7 mouse cellular contexts compared by ENCODE assay signal in the genomic region with DNA sequence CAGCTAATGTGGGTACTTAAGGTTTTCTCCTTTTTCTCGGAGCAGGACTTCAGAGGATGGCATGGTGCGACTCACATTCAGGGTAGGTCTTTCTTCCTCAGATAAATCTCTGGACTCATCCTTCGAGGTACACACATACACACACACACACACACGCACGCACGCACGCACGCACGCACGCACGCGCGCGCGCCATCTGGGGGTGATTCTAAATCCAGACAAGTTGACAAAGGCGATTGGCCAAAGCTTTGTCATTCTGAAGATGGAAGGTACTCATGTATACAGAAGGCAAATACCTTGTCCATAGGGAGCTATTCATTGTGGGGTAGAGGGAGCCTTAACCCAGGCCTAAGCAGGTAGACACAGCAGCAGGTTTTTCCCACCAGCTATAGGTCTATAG.
DNase-seq lines count a peak whose midpoint lies in the region; ATAC-seq and TF ChIP-seq lines count a peak whose summit lies in the region.

No protein-coding gene starts in this region.

- H3K4me1 ChIP-seq in forebrain, embryonic 12.5 days, result peaks cover 14% of the 10 kb centered on the region
- peaks cover 12% of the 10 kb centered on the region; the same call in 1 of the 2 replicates for H3K4me1 ChIP-seq in liver, adult 2 months (ENCODE audit: control insufficient read depth, insufficient read depth, low read length)

- H3K9me3 ChIP-seq in forebrain, embryonic 12.5 days, result no peaks in the 10 kb centered on the region

- peak overlapping the region; percentile 77; the same call in 1 of the 2 replicates for H3K27ac ChIP-seq in forebrain, embryonic 12.5 days
- H3K27ac ChIP-seq in liver, adult 2 months (replicated peaks; ENCODE audit: insufficient read depth, low read depth, low read length), result no peak overlapping the region

- no peaks in the 10 kb centered on the region for H3K79me2 ChIP-seq in liver, adult 2 months (ENCODE audit: control insufficient read depth, insufficient read depth, low read length)

- DNase-seq in thymus, postnatal 0 days (ENCODE audit: low spot score), result peak; percentile 16
- no peak for DNase-seq in thymus, postnatal 36 days
- no peak for DNase-seq in liver, adult 2 months (ENCODE audit: extremely low read depth, low read depth, low spot score)
- peak; percentile 15 for DNase-seq in yolk sac, embryonic 10.5 days (ENCODE audit: low spot score)
- no peak for DNase-seq in right cerebral cortex, postnatal 36 days (ENCODE audit: low spot score in 2 of 2)
- DNase-seq in urinary bladder, postnatal 14 days (ENCODE audit: low spot score), result no peak

- 83% methylated on average over 16 of the region's 16 CpGs for WGBS in forebrain, embryonic 12.5 days
- 92% methylated on average over 16 of the region's 16 CpGs for WGBS in liver, adult 2 months

- ATAC-seq in forebrain, embryonic 12.5 days (ENCODE audit: low FRiP score), result no peak

- no peak for TF ChIP-seq CTCF in liver, adult 2 months (IDR thresholded peaks at IDR 0.05; ENCODE audit: low read depth, low read length)

- no peak for TF ChIP-seq POLR2A in liver, adult 2 months (IDR thresholded peaks at IDR 0.05; ENCODE audit: extremely low read depth, insufficient read depth, low read length)

- no peak overlapping the region for H3K9ac ChIP-seq in forebrain, embryonic 12.5 days
- peak overlapping the region; percentile 13; the same call in 1 of the 2 replicates for H3K9ac ChIP-seq in liver, adult 2 months (ENCODE audit: low read depth, low read length)

- H3K27me3 ChIP-seq in forebrain, embryonic 12.5 days, result no peaks in the 10 kb centered on the region
- H3K27me3 ChIP-seq in liver, adult 2 months (ENCODE audit: control insufficient read depth, insufficient read depth, low read length), result no peaks in the 10 kb centered on the region

- no peaks in the 10 kb centered on the region for H3K36me3 ChIP-seq in forebrain, embryonic 12.5 days (replicated peaks)
- no peaks in the 10 kb centered on the region for H3K36me3 ChIP-seq in liver, adult 2 months (ENCODE audit: control insufficient read depth, insufficient read depth, low read length)

- no peak overlapping the region for H3K4me3 ChIP-seq in forebrain, embryonic 12.5 days (replicated peaks)
- no peak overlapping the region for H3K4me3 ChIP-seq in liver, adult 2 months (ENCODE audit: insufficient read depth, low read depth, low read length)

- H3K4me2 ChIP-seq in forebrain, embryonic 12.5 days, result peak overlapping the region; percentile 56

Comparison
In these comparisons a context has a peak if more than half of its experiments do, and no peak if none do; other contexts are left out.
1. DNase-seq: peak in thymus, postnatal 0 days (single experiment) and yolk sac, embryonic 10.5 days (single experiment); none in thymus, postnatal 36 days (0 of 2), liver, adult 2 months (single experiment), right cerebral cortex, postnatal 36 days (0 of 2) and urinary bladder, postnatal 14 days (single experiment).